17 mouse cellular contexts compared by ENCODE assay signal in genomic region chr6:56920222-56921092, GRCm38 (mm10). TPM values are rescaled to one million over a fixed set of nuclear protein-coding genes. Genes with fewer than 3 reads are reported as not detected.
DNase-seq lines count a peak whose midpoint lies in the region; ATAC-seq and TF ChIP-seq lines count a peak whose summit lies in the region.
"Had no signal": no experiment of that assay in that cellular context is flagged by ENCODE, and none has a peak within 500 bp of the region (broad histone marks: within the 10 kb centered on the region; RNA-seq: fewer than 3 reads in every experiment).

No protein-coding gene starts in this region.

- H3K4me1 ChIP-seq in heart, embryonic 11.5 days (ENCODE audit: control insufficient read depth, insufficient read depth, low read length): peaks cover 33% of the 10 kb centered on the region
- H3K4me1 ChIP-seq in testis, adult 2 months (ENCODE audit: control insufficient read depth, insufficient read depth, low read length): peaks cover 6% of the 10 kb centered on the region
- H3K4me1 ChIP-seq in liver, adult 2 months (ENCODE audit: control insufficient read depth, insufficient read depth, low read length): peaks cover 31% of the 10 kb centered on the region
- peaks cover 25% of the 10 kb centered on the region for H3K4me1 ChIP-seq in forebrain, embryonic 15.5 days

- peaks cover 29% of the 10 kb centered on the region for H3K79me2 ChIP-seq in liver, adult 2 months (ENCODE audit: control insufficient read depth, insufficient read depth, low read length)

- peak overlapping the region; percentile 24 for H3K4me3 ChIP-seq in heart, embryonic 11.5 days (ENCODE audit: low read depth, low read length)
- H3K4me3 ChIP-seq in testis, adult 2 months (ENCODE audit: control insufficient read depth, low read depth, low read length): no peak overlapping the region
- H3K4me3 ChIP-seq in liver, adult 2 months (ENCODE audit: insufficient read depth, low read depth, low read length): peak overlapping the region; percentile 1; the same call in 1 of the 2 replicates
- no peak overlapping the region for H3K4me3 ChIP-seq in forebrain, embryonic 15.5 days
- H3K4me3 ChIP-seq: midbrain, embryonic 10.5 days; neural tube, embryonic 12.5 days had no signal

- peak overlapping the region; percentile 80 for H3K27ac ChIP-seq in heart, embryonic 11.5 days (ENCODE audit: low read depth, low read length)
- H3K27ac ChIP-seq in testis, adult 2 months (ENCODE audit: control insufficient read depth, insufficient read depth, low read depth, low read length): peak overlapping the region; percentile 48
- peak overlapping the region; percentile 98 for H3K27ac ChIP-seq in liver, adult 2 months (replicated peaks; ENCODE audit: insufficient read depth, low read depth, low read length)
- no peak overlapping the region for H3K27ac ChIP-seq in forebrain, embryonic 15.5 days (replicated peaks)
- H3K27ac ChIP-seq: midbrain, embryonic 10.5 days; neural tube, embryonic 12.5 days had no signal

- no peak for TF ChIP-seq POLR2A in testis, adult 2 months (IDR thresholded peaks at IDR 0.05; ENCODE audit: control insufficient read depth, low read depth, low read length)
- no peak for TF ChIP-seq POLR2A in liver, adult 2 months (IDR thresholded peaks at IDR 0.05; ENCODE audit: extremely low read depth, insufficient read depth, low read length)

- no peaks in the 10 kb centered on the region for H3K9me3 ChIP-seq in heart, embryonic 11.5 days (replicated peaks; ENCODE audit: control insufficient read depth, low read length)
- H3K9me3 ChIP-seq in forebrain, embryonic 15.5 days: no peaks in the 10 kb centered on the region
- H3K9me3 ChIP-seq: midbrain, embryonic 10.5 days; neural tube, embryonic 12.5 days had no signal

- whole genome bisulfite sequencing in heart, embryonic 11.5 days (ENCODE audit: insufficient replicate concordance): 21% methylated on average over 12 of the region's 12 CpGs
- WGBS in liver, adult 2 months: 10% methylated on average over 12 of the region's 12 CpGs
- 87% methylated on average over 12 of the region's 12 CpGs for WGBS in forebrain, embryonic 15.5 days

- ATAC-seq in heart, embryonic 11.5 days (replicated peaks; ENCODE audit: insufficient number of reproducible peaks, low FRiP score, low TSS enrichment): 0 out of 2 replicates have a peak, but pooled peaks have one; percentile 50
- ATAC-seq in forebrain, embryonic 15.5 days (replicated peaks): no peak

- TF ChIP-seq CTCF in testis, adult 2 months (IDR thresholded peaks at IDR 0.05; ENCODE audit: control insufficient read depth, insufficient read depth, insufficient replicate concordance, low read depth, low read length): no peak
- TF ChIP-seq CTCF in liver, adult 2 months (IDR thresholded peaks at IDR 0.05; ENCODE audit: low read depth, low read length): no peak

- H3K4me2 ChIP-seq in heart, embryonic 11.5 days: peak overlapping the region; percentile 67
- no peak overlapping the region for H3K4me2 ChIP-seq in forebrain, embryonic 15.5 days (replicated peaks)
- H3K4me2 ChIP-seq: neural tube, embryonic 12.5 days had no signal

- intact Hi-C loops in heart, postnatal 25 days (cut with DNase I): loop anchor here (5.0 kb wide), 3 partner anchors 203 to 617 kb away; partner anchors contain the start of genes Lsm5 and Ppm1k

- no peak overlapping the region; the same call in 1 of the 2 replicates for H3K9ac ChIP-seq in heart, embryonic 11.5 days (ENCODE audit: low read depth, low read length)
- H3K9ac ChIP-seq in liver, adult 2 months (ENCODE audit: low read depth, low read length): peak overlapping the region; percentile 48
- H3K9ac ChIP-seq in forebrain, embryonic 15.5 days (replicated peaks): no peak overlapping the region
- H3K9ac ChIP-seq: neural tube, embryonic 12.5 days had no signal

- H3K27me3 ChIP-seq in heart, embryonic 11.5 days (ENCODE audit: control insufficient read depth, insufficient read depth, low read length): no peaks in the 10 kb centered on the region
- no peaks in the 10 kb centered on the region for H3K27me3 ChIP-seq in testis, adult 2 months (ENCODE audit: control insufficient read depth, insufficient read depth, low read length)
- H3K27me3 ChIP-seq in liver, adult 2 months (ENCODE audit: control insufficient read depth, insufficient read depth, low read length): no peaks in the 10 kb centered on the region
- H3K27me3 ChIP-seq in forebrain, embryonic 15.5 days: no peaks in the 10 kb centered on the region
- H3K27me3 ChIP-seq: neural tube, embryonic 12.5 days had no signal

- no peaks in the 10 kb centered on the region for H3K36me3 ChIP-seq in heart, embryonic 11.5 days (ENCODE audit: control insufficient read depth, insufficient read depth, low read length)
- H3K36me3 ChIP-seq in testis, adult 2 months (ENCODE audit: control insufficient read depth, insufficient read depth, low read length): no peaks in the 10 kb centered on the region
- H3K36me3 ChIP-seq in liver, adult 2 months (ENCODE audit: control insufficient read depth, insufficient read depth, low read length): no peaks in the 10 kb centered on the region
- no peaks in the 10 kb centered on the region for H3K36me3 ChIP-seq in forebrain, embryonic 15.5 days
- H3K36me3 ChIP-seq: midbrain, embryonic 10.5 days; neural tube, embryonic 12.5 days had no signal

- no peak for DNase-seq in heart, postnatal 25 days (ENCODE audit: low spot score)
- no peak for DNase-seq in testis, postnatal 10 days (ENCODE audit: low spot score)
- peak; percentile 93 for DNase-seq in liver, adult 2 months (ENCODE audit: extremely low read depth, low read depth, low spot score)
- DNase-seq in urinary bladder, postnatal 14 days (ENCODE audit: low spot score): no peak
- DNase-seq in gastrocnemius, adult 8-10 months (ENCODE audit: low spot score in 2 of 2): no peak
- DNase-seq: B cell, adult 2 months; cerebellum, postnatal 25 days; right cerebral cortex, postnatal 14 days; thymus, postnatal 25 days had no signal

RNA-seq across cellular contexts. Expression of gene Nt5c3, which starts 3.3 kb away (rescaled TPM):
- 79.1 and 82.5 TPM in 2 replicates for polyA plus RNA-seq in heart, embryonic 11.5 days (2014; fragmentation: Nextera tagmentation; extraction: Ambion mirVana)
- total RNA-seq in heart, postnatal 25 days (2021): 10 to 100 TPM; 67.5 to 75.9 TPM
- polyA plus RNA-seq in testis, adult 2 months (2012; rRNA removed): 4.8 and 7.4 TPM in 2 replicates
- 40.3 and 42.9 TPM in 2 replicates for total RNA-seq in liver, adult 2 months (2014; rRNA removed)
- 6.2 and 12.6 TPM in 2 replicates for polyA plus RNA-seq in liver, adult 2 months (2012; rRNA removed)
- polyA plus RNA-seq in forebrain, embryonic 15.5 days (2015; fragmentation: Nextera tagmentation; extraction: Ambion mirVana): 150 and 159 TPM in 2 replicates
- total RNA-seq in gastrocnemius, adult 8-10 months (2022): 10 to 100 TPM; 42.6 to 57.6 (median 54.1) TPM

RNA-seq across cellular contexts. Expression of gene Vmn1r4, which starts 3.4 kb away (rescaled TPM):
- 0.20 and 0.21 TPM in 2 replicates for polyA plus RNA-seq in heart, embryonic 11.5 days (2014; fragmentation: Nextera tagmentation; extraction: Ambion mirVana)
- under 1 TPM in 1 of 2 experiments, not detected in 1; 0.21 TPM for total RNA-seq in heart, postnatal 25 days (2021)
- polyA plus RNA-seq in testis, adult 2 months (2012; rRNA removed): 0.75 and 0.90 TPM in 2 replicates
- total RNA-seq in liver, adult 2 months (2014; rRNA removed): 0.65 and 0.81 TPM in 2 replicates
- polyA plus RNA-seq in liver, adult 2 months (2012; rRNA removed): 0.06 TPM in 1 of 2 replicates, not detected in the other
- 0.29 and 0.43 TPM in 2 replicates for polyA plus RNA-seq in forebrain, embryonic 15.5 days (2015; fragmentation: Nextera tagmentation; extraction: Ambion mirVana)
- under 1 TPM in 1 of 4 experiments, not detected in 3; 0.19 TPM for total RNA-seq in gastrocnemius, adult 8-10 months (2022)

RNA-seq across cellular contexts. Expression of gene Vmn1r5, which starts 49.6 kb away (rescaled TPM):
- polyA plus RNA-seq in heart, embryonic 11.5 days (2014; fragmentation: Nextera tagmentation; extraction: Ambion mirVana): not detected in 2 replicates
- not detected for total RNA-seq in heart, postnatal 25 days (2021)
- polyA plus RNA-seq in testis, adult 2 months (2012; rRNA removed): 0.10 TPM in 1 of 2 replicates, not detected in the other
- 0.09 and 0.13 TPM in 2 replicates for total RNA-seq in liver, adult 2 months (2014; rRNA removed)
- polyA plus RNA-seq in liver, adult 2 months (2012; rRNA removed): not detected in 2 replicates
- not detected in 2 replicates for polyA plus RNA-seq in forebrain, embryonic 15.5 days (2015; fragmentation: Nextera tagmentation; extraction: Ambion mirVana)
- not detected for total RNA-seq in gastrocnemius, adult 8-10 months (2022)
- polyA plus RNA-seq: forebrain, embryonic 11.5 days; gonadal fat pad, adult 2 months; limb, embryonic 11.5 days; midbrain, embryonic 10.5 days; neural tube, embryonic 12.5 days had no signal

Comparison
In these comparisons a context has a peak if more than half of its experiments do, and no peak if none do; other contexts are left out.
1. H3K4me3 ChIP-seq: peak in heart, embryonic 11.5 days (single experiment) and liver, adult 2 months (single experiment); none in testis, adult 2 months (single experiment) and forebrain, embryonic 15.5 days (single experiment).